In genomic region chr14:57881793-57882192, GRCm38 (mm10) we compare ENCODE assay signal across 8 mouse cellular contexts. TPM values are rescaled to one million over a fixed set of nuclear protein-coding genes. Genes with fewer than 3 reads are reported as not detected.
DNase-seq lines count a peak whose midpoint lies in the region; ATAC-seq and TF ChIP-seq lines count a peak whose summit lies in the region.

No protein-coding gene starts in this region.

- no peaks in the 10 kb centered on the region for H3K9me3 ChIP-seq in forebrain, postnatal 0 days (ENCODE audit: low read length)
- no peaks in the 10 kb centered on the region for H3K9me3 ChIP-seq in forebrain, embryonic 15.5 days
- H3K9me3 ChIP-seq in ES-Bruce4 (replicated peaks; ENCODE audit: control insufficient read depth, insufficient read depth, low read length, poor library complexity, severe bottlenecking) = no peaks in the 10 kb centered on the region
- H3K9me3 ChIP-seq in heart, embryonic 16.5 days (replicated peaks; ENCODE audit: control insufficient read depth, low read length) = no peaks in the 10 kb centered on the region
- H3K9me3 ChIP-seq in liver, embryonic 16.5 days (replicated peaks; ENCODE audit: control insufficient read depth, low read length) = no peaks in the 10 kb centered on the region
- no peaks in the 10 kb centered on the region for H3K9me3 ChIP-seq in stomach, embryonic 16.5 days (replicated peaks; ENCODE audit: control insufficient read depth, low read length)

- no peak overlapping the region for H3K27ac ChIP-seq in forebrain, postnatal 0 days (ENCODE audit: low read depth, low read length)
- no peak overlapping the region for H3K27ac ChIP-seq in forebrain, embryonic 15.5 days (replicated peaks)
- H3K27ac ChIP-seq in ES-Bruce4 (ENCODE audit: insufficient read depth, low read length) = peak overlapping the region; percentile 67
- peak overlapping the region; percentile 92 for H3K27ac ChIP-seq in heart, embryonic 16.5 days (ENCODE audit: low read length)
- H3K27ac ChIP-seq in liver, embryonic 16.5 days (ENCODE audit: low read length) = no peak overlapping the region
- peak overlapping the region; percentile 66 for H3K27ac ChIP-seq in stomach, embryonic 16.5 days (ENCODE audit: low read length)

- no peak overlapping the region for H3K9ac ChIP-seq in forebrain, postnatal 0 days
- no peak overlapping the region for H3K9ac ChIP-seq in forebrain, embryonic 15.5 days (replicated peaks)
- H3K9ac ChIP-seq in ES-Bruce4 (ENCODE audit: low read depth, poor library complexity, severe bottlenecking) = no peak overlapping the region
- peak overlapping the region; percentile 37 for H3K9ac ChIP-seq in heart, embryonic 16.5 days (ENCODE audit: low read length)
- no peak overlapping the region for H3K9ac ChIP-seq in liver, embryonic 16.5 days (ENCODE audit: low read depth, low read length)
- H3K9ac ChIP-seq in stomach, embryonic 16.5 days (ENCODE audit: low read length) = no peak overlapping the region; the same call in 1 of the 2 replicates

- peak; percentile 64; the same call in 1 of the 2 replicates for TF ChIP-seq EP300 in ES-Bruce4 (IDR thresholded peaks at IDR 0.05; ENCODE audit: insufficient read depth, low read depth, low read length)

- TF ChIP-seq POLR2A in ES-Bruce4 (IDR thresholded peaks at IDR 0.05; ENCODE audit: insufficient read depth, low read length) = no peak

- TF ChIP-seq CTCF in forebrain, postnatal 0 days (IDR thresholded peaks at IDR 0.05; ENCODE audit: low read depth) = no peak
- TF ChIP-seq CTCF in ES-Bruce4 (IDR thresholded peaks at IDR 0.05; ENCODE audit: low read depth, low read length) = no peak

- no peak for DNase-seq in forebrain, postnatal 0 days
- DNase-seq in cerebellum, postnatal 10 days = peak; percentile 25 to 53
- DNase-seq in spleen, postnatal 14 days (ENCODE audit: low spot score in 2 of 2) = no peak

- H3K4me1 ChIP-seq in forebrain, postnatal 0 days (ENCODE audit: insufficient read depth) = no peaks in the 10 kb centered on the region
- 0 out of 2 replicates have a peak, but pooled peaks cover 7% of the 10 kb centered on the region for H3K4me1 ChIP-seq in forebrain, embryonic 15.5 days
- peaks cover 3% of the 10 kb centered on the region for H3K4me1 ChIP-seq in ES-Bruce4 (ENCODE audit: control insufficient read depth, insufficient read depth, low read length)
- peaks cover 20% of the 10 kb centered on the region for H3K4me1 ChIP-seq in heart, embryonic 16.5 days (ENCODE audit: control insufficient read depth, insufficient read depth, low read length)
- H3K4me1 ChIP-seq in liver, embryonic 16.5 days (ENCODE audit: control insufficient read depth, low read depth, low read length) = peaks cover 3% of the 10 kb centered on the region; the same call in 1 of the 2 replicates
- peaks cover 22% of the 10 kb centered on the region for H3K4me1 ChIP-seq in stomach, embryonic 16.5 days (ENCODE audit: control insufficient read depth, insufficient read depth, low read length)

- H3K4me2 ChIP-seq in forebrain, postnatal 0 days (ENCODE audit: low read depth) = no peak overlapping the region
- H3K4me2 ChIP-seq in forebrain, embryonic 15.5 days (replicated peaks) = no peak overlapping the region
- H3K4me2 ChIP-seq in heart, embryonic 16.5 days (ENCODE audit: low read depth, low read length) = peak overlapping the region; percentile 19; the same call in 1 of the 2 replicates
- no peak overlapping the region for H3K4me2 ChIP-seq in liver, embryonic 16.5 days (ENCODE audit: low read depth, low read length)
- no peak overlapping the region for H3K4me2 ChIP-seq in stomach, embryonic 16.5 days (ENCODE audit: low read depth, low read length)

- no peaks in the 10 kb centered on the region for H3K36me3 ChIP-seq in forebrain, postnatal 0 days (ENCODE audit: insufficient read depth)
- no peaks in the 10 kb centered on the region for H3K36me3 ChIP-seq in forebrain, embryonic 15.5 days
- H3K36me3 ChIP-seq in ES-Bruce4 (ENCODE audit: control insufficient read depth, insufficient read depth, low read length, poor library complexity, severe bottlenecking) = no peaks in the 10 kb centered on the region
- no peaks in the 10 kb centered on the region for H3K36me3 ChIP-seq in heart, embryonic 16.5 days (ENCODE audit: control insufficient read depth, insufficient read depth)
- no peaks in the 10 kb centered on the region for H3K36me3 ChIP-seq in liver, embryonic 16.5 days (ENCODE audit: control insufficient read depth, insufficient read depth)
- H3K36me3 ChIP-seq in stomach, embryonic 16.5 days (ENCODE audit: control insufficient read depth, insufficient read depth, low read length) = no peaks in the 10 kb centered on the region

- ATAC-seq in forebrain, postnatal 0 days = peak; percentile 60
- no peak for ATAC-seq in forebrain, embryonic 15.5 days (replicated peaks)
- peak; percentile 93 for ATAC-seq in heart, embryonic 16.5 days (replicated peaks; ENCODE audit: extremely low read depth, insufficient read depth, low FRiP score)
- peak; percentile 50; the same call in 1 of the 2 replicates for ATAC-seq in liver, embryonic 16.5 days (ENCODE audit: low read depth)
- ATAC-seq in stomach, embryonic 16.5 days (ENCODE audit: insufficient read depth, low FRiP score) = peak; percentile 46; the same call in 1 of the 2 replicates

- no peaks in the 10 kb centered on the region for H3K27me3 ChIP-seq in forebrain, postnatal 0 days (ENCODE audit: insufficient read depth, low read length)
- no peaks in the 10 kb centered on the region for H3K27me3 ChIP-seq in forebrain, embryonic 15.5 days
- H3K27me3 ChIP-seq in ES-Bruce4 (ENCODE audit: control insufficient read depth, insufficient read depth, low read length, poor library complexity, severe bottlenecking) = no peaks in the 10 kb centered on the region
- no peaks in the 10 kb centered on the region for H3K27me3 ChIP-seq in heart, embryonic 16.5 days (ENCODE audit: control insufficient read depth, insufficient read depth, low read length)
- H3K27me3 ChIP-seq in liver, embryonic 16.5 days (ENCODE audit: control insufficient read depth, insufficient read depth, low read depth, low read length) = no peaks in the 10 kb centered on the region
- no peaks in the 10 kb centered on the region for H3K27me3 ChIP-seq in stomach, embryonic 16.5 days (ENCODE audit: control insufficient read depth, insufficient read depth, low read length)

- no peak overlapping the region for H3K4me3 ChIP-seq in forebrain, postnatal 0 days (ENCODE audit: low read depth, low read length)
- H3K4me3 ChIP-seq in forebrain, embryonic 15.5 days = no peak overlapping the region
- no peak overlapping the region for H3K4me3 ChIP-seq in ES-Bruce4 (ENCODE audit: low read depth, low read length)
- no peak overlapping the region for H3K4me3 ChIP-seq in heart, embryonic 16.5 days (ENCODE audit: low read length)
- H3K4me3 ChIP-seq in liver, embryonic 16.5 days (ENCODE audit: low read depth, low read length) = no peak overlapping the region
- no peak overlapping the region for H3K4me3 ChIP-seq in stomach, embryonic 16.5 days (replicated peaks; ENCODE audit: low read length)

- 37% methylated on average over 4 of the region's 4 CpGs for whole genome bisulfite sequencing in forebrain, postnatal 0 days
- WGBS in forebrain, embryonic 15.5 days = 45% methylated on average over 4 of the region's 4 CpGs
- 21% methylated on average over 4 of the region's 4 CpGs for WGBS in heart, embryonic 16.5 days
- 57% methylated on average over 4 of the region's 4 CpGs for WGBS in liver, embryonic 16.5 days (ENCODE audit: insufficient replicate concordance)
- WGBS in stomach, embryonic 16.5 days = 53% methylated on average over 4 of the region's 4 CpGs

RNA-seq across cellular contexts. Expression of gene Zdhhc20, which starts 8.3 kb away (rescaled TPM):
- total RNA-seq in forebrain, postnatal 0 days (2014; rRNA removed) = 26.7 and 35.0 TPM in 2 replicates
- polyA plus RNA-seq in forebrain, postnatal 0 days (2015; fragmentation: Nextera tagmentation; extraction: Ambion mirVana) = 21.9 and 31.6 TPM in 2 replicates
- polyA plus RNA-seq in forebrain, embryonic 15.5 days (2015; fragmentation: Nextera tagmentation; extraction: Ambion mirVana) = 46.7 and 50.8 TPM in 2 replicates
- 42.0 and 51.5 TPM in 2 replicates for polyA plus RNA-seq in ES-Bruce4 (2011; ENCODE audit: insufficient read depth, insufficient read length, low read depth, missing spikeins)
- 36.5 and 40.9 TPM in 2 replicates for polyA plus RNA-seq in heart, embryonic 16.5 days (2015; fragmentation: Nextera tagmentation; extraction: Ambion mirVana)
- 12.5 and 12.7 TPM in 2 replicates for polyA plus RNA-seq in liver, embryonic 16.5 days (2015; fragmentation: Nextera tagmentation; extraction: Ambion mirVana)
- polyA plus RNA-seq in stomach, embryonic 16.5 days (2015; fragmentation: Nextera tagmentation; extraction: Ambion mirVana) = 68.6 and 71.2 TPM in 2 replicates

RNA-seq across cellular contexts. Expression of gene Mrpl57, which starts 55.8 kb away (rescaled TPM):
- 53.1 and 57.1 TPM in 2 replicates for total RNA-seq in forebrain, postnatal 0 days (2014; rRNA removed)
- polyA plus RNA-seq in forebrain, postnatal 0 days (2015; fragmentation: Nextera tagmentation; extraction: Ambion mirVana) = 234 and 291 TPM in 2 replicates
- polyA plus RNA-seq in forebrain, embryonic 15.5 days (2015; fragmentation: Nextera tagmentation; extraction: Ambion mirVana) = 130 TPM in 2 replicates
- 72.3 and 76.0 TPM in 2 replicates for polyA plus RNA-seq in ES-Bruce4 (2011; ENCODE audit: insufficient read depth, insufficient read length, low read depth, missing spikeins)
- 133 and 140 TPM in 2 replicates for polyA plus RNA-seq in heart, embryonic 16.5 days (2015; fragmentation: Nextera tagmentation; extraction: Ambion mirVana)
- polyA plus RNA-seq in liver, embryonic 16.5 days (2015; fragmentation: Nextera tagmentation; extraction: Ambion mirVana) = 114 and 119 TPM in 2 replicates
- 157 and 167 TPM in 2 replicates for polyA plus RNA-seq in stomach, embryonic 16.5 days (2015; fragmentation: Nextera tagmentation; extraction: Ambion mirVana)

RNA-seq across cellular contexts. Expression of gene Ska3, which starts 55.8 kb away (rescaled TPM):
- total RNA-seq in forebrain, postnatal 0 days (2014; rRNA removed) = 4.7 and 5.4 TPM in 2 replicates
- polyA plus RNA-seq in forebrain, postnatal 0 days (2015; fragmentation: Nextera tagmentation; extraction: Ambion mirVana) = 3.9 and 6.2 TPM in 2 replicates
- 19.3 and 19.8 TPM in 2 replicates for polyA plus RNA-seq in forebrain, embryonic 15.5 days (2015; fragmentation: Nextera tagmentation; extraction: Ambion mirVana)
- 51.8 and 64.1 TPM in 2 replicates for polyA plus RNA-seq in ES-Bruce4 (2011; ENCODE audit: insufficient read depth, insufficient read length, low read depth, missing spikeins)
- polyA plus RNA-seq in heart, embryonic 16.5 days (2015; fragmentation: Nextera tagmentation; extraction: Ambion mirVana) = 23.4 and 24.7 TPM in 2 replicates
- 16.6 and 19.1 TPM in 2 replicates for polyA plus RNA-seq in liver, embryonic 16.5 days (2015; fragmentation: Nextera tagmentation; extraction: Ambion mirVana)
- polyA plus RNA-seq in stomach, embryonic 16.5 days (2015; fragmentation: Nextera tagmentation; extraction: Ambion mirVana) = 27.7 and 28.0 TPM in 2 replicates

Comparison
In these comparisons a context has a peak if more than half of its experiments do, and no peak if none do; other contexts are left out.
1. DNase-seq: peak in cerebellum, postnatal 10 days (2 of 2); none in forebrain, postnatal 0 days (single experiment) and spleen, postnatal 14 days (0 of 2).
2. H3K27ac ChIP-seq: peak in ES-Bruce4 (single experiment), heart, embryonic 16.5 days (single experiment) and stomach, embryonic 16.5 days (single experiment); none in forebrain, postnatal 0 days (single experiment), forebrain, embryonic 15.5 days (single experiment) and liver, embryonic 16.5 days (single experiment).